Mouse (Mus musculus) embryonic fibroblast, embryonic 13.5 days (primary cell): Measurements from ENCODE around the gene Pik3c2g.

Experiments used
- CTCF ChIP-seq: IDR thresholded peaks from 2 replicates; pipeline ENCODE4 v1.5.1; 2011; ENCODE audit warnings: mild to moderate bottlenecking, control low read depth, low read length, moderate library complexity, borderline replicate concordance; ENCODE audit not compliant: insufficient read depth
- POLR2A ChIP-seq: IDR thresholded peaks from 2 replicates; pipeline ENCODE4 v1.6.1; 2011; ENCODE audit warnings: low read depth, mild to moderate bottlenecking, control low read depth, low read length, moderate library complexity

DNA sequence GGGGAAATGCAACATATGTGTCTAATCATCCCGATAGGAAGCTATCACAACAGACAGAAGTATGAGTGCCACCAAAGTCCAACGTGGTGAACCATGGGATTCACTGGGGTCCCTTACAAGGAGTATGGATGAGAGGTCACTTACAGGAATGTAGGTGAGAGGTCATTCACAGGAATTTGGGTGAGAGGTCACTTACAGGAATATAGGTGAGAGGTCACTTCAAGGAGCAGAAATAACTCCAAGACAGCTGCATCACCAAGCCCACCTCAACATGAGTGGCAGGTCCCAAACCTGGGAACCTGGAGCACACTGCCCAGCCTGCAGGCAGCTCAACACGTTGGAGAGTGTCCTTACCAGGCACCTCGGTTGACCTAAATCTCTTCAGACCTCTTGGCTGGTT lies 314.8 kb downstream of the Pik3c2g start:
- no peak for TF ChIP-seq CTCF
- TF ChIP-seq POLR2A = no peak
